Mouse (Mus musculus): ENCODE data around the gene Ankrd65.

DNA sequence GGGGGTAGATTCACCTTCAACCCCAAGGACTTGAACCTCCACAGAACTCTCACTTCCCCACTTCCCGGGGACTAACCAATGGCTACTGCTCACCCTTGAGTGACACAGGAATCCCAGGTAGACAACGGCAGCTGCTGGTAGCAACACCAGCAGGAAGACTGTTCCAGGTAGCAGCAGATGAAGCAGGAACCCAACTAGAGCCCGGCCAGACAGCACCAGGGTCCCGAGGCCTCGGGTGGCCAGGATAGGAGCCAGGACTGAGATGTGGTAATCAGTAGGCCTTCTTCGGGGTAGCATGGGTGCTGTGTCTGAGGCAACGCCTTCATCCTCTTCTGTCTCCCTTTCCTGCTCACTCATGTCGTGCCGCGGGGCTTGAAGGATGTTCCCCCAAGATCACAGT is 5.0 kb upstream of the Ankrd65 start:
- TF ChIP-seq POLR2A (IDR thresholded peaks at IDR 0.05; ENCODE audit: low read depth, low read length) (no peak), MAX (IDR thresholded peaks at IDR 0.05; ENCODE audit: low read length) (no peak), JUN (IDR thresholded peaks at IDR 0.05; ENCODE audit: insufficient read depth, low read depth, low read length) (no peak), CTCF (conservative IDR thresholded peaks at IDR 0.05 in 1 of 2, IDR thresholded peaks at IDR 0.05 in 1 of 2; ENCODE audit: low read depth in 2 of 2, low read length in 2 of 2) (no peak), SIN3A (IDR thresholded peaks at IDR 0.05; ENCODE audit: low read length) (no peak), MAZ (IDR thresholded peaks at IDR 0.05; ENCODE audit: low read depth, low read length) (no peak), RAD21 (IDR thresholded peaks at IDR 0.05; ENCODE audit: low read depth, low read length) (no peak), SMC3 (IDR thresholded peaks at IDR 0.05; ENCODE audit: low read depth, low read length) (no peak), BHLHE40 (IDR thresholded peaks at IDR 0.05; ENCODE audit: low read depth, low read length) (no peak), EP300 (IDR thresholded peaks at IDR 0.05; ENCODE audit: low read length) (no peak), MXI1 (IDR thresholded peaks at IDR 0.05; ENCODE audit: low read depth, low read length) (no peak), MYC (IDR thresholded peaks at IDR 0.05; ENCODE audit: low read depth, low read length) (no peak)
